In genomic region chr2:125233537-125233936, GRCm38 (mm10) we compare ENCODE assay signal across 16 mouse cellular contexts.
"Had no signal": no experiment of that assay in that cellular context is flagged by ENCODE, and none has a peak within 500 bp of the region (broad histone marks: within the 10 kb centered on the region; RNA-seq: fewer than 3 reads in every experiment).

No protein-coding gene starts in this region.

- ATAC-seq: lung, postnatal 0 days had no signal

- H3K4me1 ChIP-seq: lung, embryonic 15.5 days; midbrain, embryonic 12.5 days; neural tube, embryonic 12.5 days; stomach, embryonic 15.5 days had no signal

- H3K4me3 ChIP-seq: lung, embryonic 15.5 days; megakaryocyte, embryonic 14.5 days; midbrain, embryonic 12.5 days; neural tube, embryonic 12.5 days; stomach, embryonic 15.5 days had no signal

- H3K27me3 ChIP-seq: lung, embryonic 15.5 days; midbrain, embryonic 12.5 days; neural tube, embryonic 12.5 days; stomach, embryonic 15.5 days had no signal

- H3K9me3 ChIP-seq: lung, embryonic 15.5 days; megakaryocyte, embryonic 14.5 days; midbrain, embryonic 12.5 days; neural tube, embryonic 12.5 days; stomach, embryonic 15.5 days had no signal

- H3K4me2 ChIP-seq: lung, embryonic 15.5 days; midbrain, embryonic 12.5 days; neural tube, embryonic 12.5 days; stomach, embryonic 15.5 days had no signal

- DNase-seq: lung, adult 2 months; lung, postnatal 14 days; lung, postnatal 36 days; midbrain, embryonic 14.5 days; right cerebral cortex, postnatal 14 days; thymus, adult 2 months; thymus, postnatal 25 days; thymus, postnatal 4 days had no signal

- H3K27ac ChIP-seq: lung, embryonic 15.5 days; macrophage; midbrain, embryonic 12.5 days; neural tube, embryonic 12.5 days; stomach, embryonic 15.5 days; stomach, postnatal 0 days had no signal

- H3K36me3 ChIP-seq: lung, embryonic 15.5 days; midbrain, embryonic 12.5 days; neural tube, embryonic 12.5 days; stomach, embryonic 15.5 days had no signal

- H3K9ac ChIP-seq: lung, embryonic 15.5 days; midbrain, embryonic 12.5 days; neural tube, embryonic 12.5 days; stomach, embryonic 15.5 days had no signal
